Mouse (Mus musculus): Measurements from ENCODE around the gene Mxra8. TPM values are rescaled to one million over a fixed set of nuclear protein-coding genes. Genes with fewer than 3 reads are reported as not detected.

Gene Mxra8
- polyA plus RNA-seq, 1 experiment from 2014 or later: 223 TPM

GRCm38 (mm10) chr4:155893212-155893690 is 53.8 kb downstream of the Mxra8 start:
- H3K4me2 ChIP-seq: peak overlapping the region; percentile 88
- H3K9me3 ChIP-seq: no peaks in the 10 kb centered on the region
- ATAC-seq (ENCODE audit: borderline replicate concordance, extremely low read depth, low FRiP score, low TSS enrichment): no peak
- peaks cover 43% of the 10 kb centered on the region for H3K4me1 ChIP-seq
- H3K27me3 ChIP-seq: no peaks in the 10 kb centered on the region
- H3K27ac ChIP-seq: no peak overlapping the region
- H3K4me3 ChIP-seq: peak overlapping the region; percentile 90
- 74% methylated on average over 7 of the region's 8 CpGs for WGBS
- H3K36me3 ChIP-seq: peaks cover 21% of the 10 kb centered on the region
- H3K9ac ChIP-seq: no peak overlapping the region

Small RNA genes within 50 kb of the gene (microRNA-seq; reads per million reads assigned to microRNA genes)
- not detected for gene Gm27743

Other genes starting within 250 kb of the Mxra8 start
- 6.4 and 6.5 TPM in 2 replicates for gene Slc35e2, start 238.3 kb upstream of the Mxra8 start, polyA plus RNA-seq (2015; fragmentation: Nextera tagmentation; extraction: Ambion mirVana)
- 50.2 and 53.6 TPM in 2 replicates for gene Cdk11b, start 214.8 kb upstream of the Mxra8 start, polyA plus RNA-seq (2015; fragmentation: Nextera tagmentation; extraction: Ambion mirVana)
- gene Gm10563, start 194.3 kb upstream of the Mxra8 start, polyA plus RNA-seq (2015; fragmentation: Nextera tagmentation; extraction: Ambion mirVana): not detected in 2 replicates
- gene Mmp23, start 186.3 kb upstream of the Mxra8 start, polyA plus RNA-seq (2015; fragmentation: Nextera tagmentation; extraction: Ambion mirVana): 41.7 and 47.8 TPM in 2 replicates
- 27.6 and 29.1 TPM in 2 replicates for gene Mib2, start 170.5 kb upstream of the Mxra8 start, polyA plus RNA-seq (2015; fragmentation: Nextera tagmentation; extraction: Ambion mirVana)
- 4.3 and 4.9 TPM in 2 replicates for gene Fndc10, start 145.3 kb upstream of the Mxra8 start, polyA plus RNA-seq (2015; fragmentation: Nextera tagmentation; extraction: Ambion mirVana)
- 147 and 150 TPM in 2 replicates for gene Ssu72, start 134.9 kb upstream of the Mxra8 start, polyA plus RNA-seq (2015; fragmentation: Nextera tagmentation; extraction: Ambion mirVana)
- gene Tmem240, start 104.9 kb upstream of the Mxra8 start, polyA plus RNA-seq (2015; fragmentation: Nextera tagmentation; extraction: Ambion mirVana): 0.44 and 0.59 TPM in 2 replicates
- 84.7 and 90.0 TPM in 2 replicates for gene Atad3a, start 78.6 kb upstream of the Mxra8 start, polyA plus RNA-seq (2015; fragmentation: Nextera tagmentation; extraction: Ambion mirVana)
- gene Vwa1, start 65.0 kb upstream of the Mxra8 start, polyA plus RNA-seq (2015; fragmentation: Nextera tagmentation; extraction: Ambion mirVana): 10.5 and 11.0 TPM in 2 replicates
- 0.16 and 0.26 TPM in 2 replicates for gene Tmem88b, start 53.8 kb upstream of the Mxra8 start, polyA plus RNA-seq (2015; fragmentation: Nextera tagmentation; extraction: Ambion mirVana)
- gene Ankrd65, start 49.2 kb upstream of the Mxra8 start, polyA plus RNA-seq (2015; fragmentation: Nextera tagmentation; extraction: Ambion mirVana): 0.20 TPM in 1 of 2 replicates, not detected in the other
- 193 and 228 TPM in 2 replicates for gene Mrpl20, start 36.8 kb upstream of the Mxra8 start, polyA plus RNA-seq (2015; fragmentation: Nextera tagmentation; extraction: Ambion mirVana)
- gene Ccnl2, start 27.2 kb upstream of the Mxra8 start, polyA plus RNA-seq (2015; fragmentation: Nextera tagmentation; extraction: Ambion mirVana): 152 and 169 TPM in 2 replicates
- 143 and 146 TPM in 2 replicates for gene Aurkaip1, start 8.4 kb upstream of the Mxra8 start, polyA plus RNA-seq (2015; fragmentation: Nextera tagmentation; extraction: Ambion mirVana)
- 14.0 and 14.7 TPM in 2 replicates for gene Dvl1, start 7.7 kb downstream of the Mxra8 start, polyA plus RNA-seq (2015; fragmentation: Nextera tagmentation; extraction: Ambion mirVana)
- gene Tas1r3, start 23.7 kb downstream of the Mxra8 start, polyA plus RNA-seq (2015; fragmentation: Nextera tagmentation; extraction: Ambion mirVana): 0.34 and 0.36 TPM in 2 replicates
- gene Cptp, start 29.8 kb downstream of the Mxra8 start, polyA plus RNA-seq (2015; fragmentation: Nextera tagmentation; extraction: Ambion mirVana): 14.5 and 15.2 TPM in 2 replicates
- 77.7 and 80.5 TPM in 2 replicates for gene Ints11, start 29.9 kb downstream of the Mxra8 start, polyA plus RNA-seq (2015; fragmentation: Nextera tagmentation; extraction: Ambion mirVana)
- gene Pusl1, start 52.1 kb downstream of the Mxra8 start, polyA plus RNA-seq (2015; fragmentation: Nextera tagmentation; extraction: Ambion mirVana): 42.9 and 44.9 TPM in 2 replicates
- 15.1 and 17.7 TPM in 2 replicates for gene Acap3, start 52.1 kb downstream of the Mxra8 start, polyA plus RNA-seq (2015; fragmentation: Nextera tagmentation; extraction: Ambion mirVana)
- 106 and 107 TPM in 2 replicates for gene Ube2j2, start 104.2 kb downstream of the Mxra8 start, polyA plus RNA-seq (2015; fragmentation: Nextera tagmentation; extraction: Ambion mirVana)
- 39.3 and 45.0 TPM in 2 replicates for gene C1qtnf12, start 122.6 kb downstream of the Mxra8 start, polyA plus RNA-seq (2015; fragmentation: Nextera tagmentation; extraction: Ambion mirVana)
- gene B3galt6, start 153.0 kb downstream of the Mxra8 start, polyA plus RNA-seq (2015; fragmentation: Nextera tagmentation; extraction: Ambion mirVana): 16.4 and 17.0 TPM in 2 replicates
- 156 and 162 TPM in 2 replicates for gene Sdf4, start 153.2 kb downstream of the Mxra8 start, polyA plus RNA-seq (2015; fragmentation: Nextera tagmentation; extraction: Ambion mirVana)
- gene Tnfrsf4, start 174.2 kb downstream of the Mxra8 start, polyA plus RNA-seq (2015; fragmentation: Nextera tagmentation; extraction: Ambion mirVana): 0.39 and 0.42 TPM in 2 replicates
- gene Tnfrsf18, start 186.5 kb downstream of the Mxra8 start, polyA plus RNA-seq (2015; fragmentation: Nextera tagmentation; extraction: Ambion mirVana): 1.6 and 2.7 TPM in 2 replicates
- 2.9 TPM in 2 replicates for gene Ttll10, start 219.7 kb downstream of the Mxra8 start, polyA plus RNA-seq (2015; fragmentation: Nextera tagmentation; extraction: Ambion mirVana)